Mouse (Mus musculus) E14TG2a.4 (cell line): ENCODE measurements around the gene Catsper3.

ENCODE experiments used
- CTCF ChIP-seq: conservative IDR thresholded peaks from 2 replicates; pipeline ENCODE4 v1.5.1; 2014; ENCODE audit warnings: low read length
- NANOG ChIP-seq: IDR thresholded peaks from 2 replicates; pipeline ENCODE4 v1.6.1; 2014; ENCODE audit warnings: borderline replicate concordance, low read length, mixed read lengths
- POU5F1 ChIP-seq: IDR thresholded peaks from 2 replicates; pipeline ENCODE4 v1.6.1; 2014; ENCODE audit warnings: low read length, borderline replicate concordance

- peak; percentile 36 for TF ChIP-seq CTCF
- no peak for TF ChIP-seq NANOG
- TF ChIP-seq POU5F1, result no peak
Observed at GRCm38 (mm10) chr13:55757645-55758044, 26.7 kb upstream of the Catsper3 start.
